9 mouse cellular contexts compared by ENCODE assay signal in the genomic region with DNA sequence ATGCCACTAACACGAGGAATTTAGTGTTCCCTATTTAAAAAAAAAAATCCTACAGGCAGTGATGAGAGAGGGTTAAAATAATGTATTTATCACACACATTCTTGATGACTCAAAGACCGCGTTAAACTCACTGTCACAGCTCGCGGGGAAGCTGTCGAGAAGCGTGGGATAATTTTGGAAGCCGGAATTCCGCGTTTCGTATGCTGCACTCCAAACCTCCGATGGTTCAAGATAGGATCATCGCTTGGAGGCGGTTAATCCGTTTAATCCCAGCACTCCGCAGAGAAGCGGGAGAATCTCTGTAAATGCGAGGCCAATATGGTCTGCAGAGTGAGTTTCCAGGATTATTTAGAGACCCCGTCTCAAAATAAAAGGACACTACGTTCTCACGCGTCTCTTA. TPM values are rescaled to one million over a fixed set of nuclear protein-coding genes. Genes with fewer than 3 reads are reported as not detected.
A peak's percentile ranks its signal among the peaks of the same experiment; 100 is the strongest.
DNase-seq lines count a peak whose midpoint lies in the region; ATAC-seq and TF ChIP-seq lines count a peak whose summit lies in the region.
"Had no signal": no experiment of that assay in that cellular context is flagged by ENCODE, and none has a peak within 500 bp of the region (broad histone marks: within the 10 kb centered on the region; RNA-seq: fewer than 3 reads in every experiment).

No protein-coding gene starts in this region.

- peak overlapping the region; percentile 93 for H3K27ac ChIP-seq in hindbrain, embryonic 13.5 days
- H3K27ac ChIP-seq in liver, adult 2 months (replicated peaks; ENCODE audit: insufficient read depth, low read depth, low read length), result no peak overlapping the region; the same call in 1 of the 2 replicates

- peaks cover 25% of the 10 kb centered on the region; the same call in 1 of the 2 replicates for H3K79me2 ChIP-seq in liver, adult 2 months (ENCODE audit: control insufficient read depth, insufficient read depth, low read length)

- peak overlapping the region; percentile 97 for H3K9ac ChIP-seq in hindbrain, embryonic 13.5 days
- peak overlapping the region; percentile 30 for H3K9ac ChIP-seq in liver, adult 2 months (ENCODE audit: low read depth, low read length)

- TF ChIP-seq CTCF in liver, adult 2 months (IDR thresholded peaks at IDR 0.05; ENCODE audit: low read depth, low read length), result no peak

- peak overlapping the region; percentile 97 for H3K4me3 ChIP-seq in hindbrain, embryonic 13.5 days
- H3K4me3 ChIP-seq in liver, adult 2 months (ENCODE audit: insufficient read depth, low read depth, low read length), result peak overlapping the region; percentile 78

- WGBS in hindbrain, embryonic 13.5 days, result under 1% methylated on average over 22 of the region's 22 CpGs
- WGBS in liver, adult 2 months, result 3% methylated on average over 22 of the region's 22 CpGs

- peaks cover 14% of the 10 kb centered on the region for H3K4me1 ChIP-seq in hindbrain, embryonic 13.5 days (replicated peaks)
- H3K4me1 ChIP-seq in liver, adult 2 months (ENCODE audit: control insufficient read depth, insufficient read depth, low read length), result peaks cover 1% of the 10 kb centered on the region; the same call in 1 of the 2 replicates

- H3K36me3 ChIP-seq in hindbrain, embryonic 13.5 days, result peaks cover 20% of the 10 kb centered on the region
- H3K36me3 ChIP-seq in liver, adult 2 months (ENCODE audit: control insufficient read depth, insufficient read depth, low read length), result peaks cover 10% of the 10 kb centered on the region

- no peaks in the 10 kb centered on the region for H3K27me3 ChIP-seq in hindbrain, embryonic 13.5 days
- no peaks in the 10 kb centered on the region for H3K27me3 ChIP-seq in liver, adult 2 months (ENCODE audit: control insufficient read depth, insufficient read depth, low read length)

- ATAC-seq in hindbrain, embryonic 13.5 days (ENCODE audit: low FRiP score), result no peak; the same call in 1 of the 2 replicates

- DNase-seq in gastrocnemius, adult 18-20 months (ENCODE audit: low spot score), result peak; percentile 15
- DNase-seq in gastrocnemius, postnatal 10 days, result no peak
- DNase-seq in urinary bladder, postnatal 25 days (ENCODE audit: low spot score), result peak; percentile 14
- DNase-seq in urinary bladder, postnatal 4 days (ENCODE audit: low spot score in 2 of 2), result no peak
- DNase-seq in liver, adult 2 months (ENCODE audit: extremely low read depth, low read depth, low spot score), result no peak
- DNase-seq in right cerebral cortex, postnatal 14 days, result peak; percentile 30
- DNase-seq in cerebellum, adult 11-12 months, result no peak

- no peak for TF ChIP-seq POLR2A in liver, adult 2 months (IDR thresholded peaks at IDR 0.05; ENCODE audit: extremely low read depth, insufficient read depth, low read length)

- H3K9me3 ChIP-seq in hindbrain, embryonic 13.5 days, result no peaks in the 10 kb centered on the region

- peak overlapping the region; percentile 84 for H3K4me2 ChIP-seq in hindbrain, embryonic 13.5 days

RNA-seq across cellular contexts. Expression of a gene that starts 6.9 kb away (rescaled TPM):
- 100 to 1,000 TPM; 162 to 177 TPM for total RNA-seq in gastrocnemius, adult 18-20 months (2021)
- total RNA-seq in gastrocnemius, postnatal 10 days (2021), result 100 to 1,000 TPM; 200 to 203 TPM
- 182 and 184 TPM in 2 replicates for polyA plus RNA-seq in hindbrain, embryonic 13.5 days (2015; fragmentation: Nextera tagmentation; extraction: Ambion mirVana)
- total RNA-seq in liver, adult 2 months (2014; rRNA removed), result 32.8 and 42.6 TPM in 2 replicates
- 15.4 and 20.3 TPM in 2 replicates for polyA plus RNA-seq in liver, adult 2 months (2012; rRNA removed)

RNA-seq across cellular contexts. Expression of a gene that starts 58.6 kb away (rescaled TPM):
- under 1 TPM; 0.17 to 0.57 TPM for total RNA-seq in gastrocnemius, adult 18-20 months (2021)
- total RNA-seq in gastrocnemius, postnatal 10 days (2021), result under 1 TPM; 0.47 to 0.61 TPM
- 0.68 and 0.91 TPM in 2 replicates for polyA plus RNA-seq in hindbrain, embryonic 13.5 days (2015; fragmentation: Nextera tagmentation; extraction: Ambion mirVana)
- not detected in 2 replicates for total RNA-seq in liver, adult 2 months (2014; rRNA removed)
- not detected in 2 replicates for polyA plus RNA-seq in liver, adult 2 months (2012; rRNA removed)
- total RNA-seq: heart, postnatal 36 days had no signal

Comparison
In these comparisons a context has a peak if more than half of its experiments do, and no peak if none do; other contexts are left out.
1. DNase-seq: peak in gastrocnemius, adult 18-20 months (single experiment), urinary bladder, postnatal 25 days (single experiment) and right cerebral cortex, postnatal 14 days (single experiment); none in gastrocnemius, postnatal 10 days (single experiment), urinary bladder, postnatal 4 days (0 of 2), liver, adult 2 months (single experiment) and cerebellum, adult 11-12 months (single experiment).